Mouse (Mus musculus) thymus, postnatal 14 days (tissue): ENCODE measurements at regions not wholly inside any gene's neighbourhood (a gene's known extent, or its start where the extent isn't known, plus 50 kb on each side); places are given as distances from the start of the nearest gene placed in this dataset.

ENCODE experiments used
- DNase-seq: peaks from one replicate; pipeline ENCODE4 v3.0.0; 2021

DNA sequence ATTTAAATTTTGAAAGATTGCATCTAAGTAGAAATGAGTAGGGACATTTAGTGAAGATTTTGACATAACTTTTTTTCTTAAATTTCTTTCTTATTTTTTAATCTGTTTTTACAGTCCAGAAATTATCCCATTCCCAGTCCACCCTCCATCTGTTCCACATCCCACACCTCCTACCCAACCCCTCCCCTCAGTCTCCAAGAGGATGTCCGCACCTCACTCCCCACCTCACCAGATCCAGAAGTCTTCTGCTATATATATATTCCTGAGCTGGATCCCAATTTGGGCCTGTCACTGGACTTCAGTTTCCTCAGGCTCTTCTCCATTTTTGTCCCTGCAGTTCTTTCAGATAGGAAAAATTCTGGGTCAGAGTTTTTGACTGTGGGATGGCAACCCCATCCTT, 3879.6 kb upstream of the Gm7489 start:
- DNase-seq: no peak

DNA sequence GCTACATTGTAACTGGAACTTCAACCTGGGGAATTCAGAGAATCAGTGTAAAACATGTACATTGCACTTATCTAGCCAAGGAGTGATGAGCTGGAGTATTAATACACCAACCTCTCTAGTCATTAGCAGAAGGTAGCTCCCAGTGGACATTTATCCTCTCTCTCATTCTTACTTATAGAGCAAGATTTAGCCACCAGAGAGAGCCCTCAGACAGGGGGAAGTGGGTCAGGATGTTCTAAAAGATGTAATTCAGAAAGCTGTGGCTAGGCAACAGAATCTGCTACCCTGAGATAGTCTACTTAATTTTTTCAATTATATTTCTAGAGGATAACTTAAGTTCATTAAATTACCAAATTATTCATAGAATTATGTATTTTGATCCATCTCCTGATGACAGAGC, 3838.1 kb upstream of the Gm7489 start:
- peak; percentile 36 for DNase-seq

GRCm38 (mm10) chr15:50053468-50053867, 3831.2 kb upstream of the Gm7489 start:
- DNase-seq: no peak

DNA sequence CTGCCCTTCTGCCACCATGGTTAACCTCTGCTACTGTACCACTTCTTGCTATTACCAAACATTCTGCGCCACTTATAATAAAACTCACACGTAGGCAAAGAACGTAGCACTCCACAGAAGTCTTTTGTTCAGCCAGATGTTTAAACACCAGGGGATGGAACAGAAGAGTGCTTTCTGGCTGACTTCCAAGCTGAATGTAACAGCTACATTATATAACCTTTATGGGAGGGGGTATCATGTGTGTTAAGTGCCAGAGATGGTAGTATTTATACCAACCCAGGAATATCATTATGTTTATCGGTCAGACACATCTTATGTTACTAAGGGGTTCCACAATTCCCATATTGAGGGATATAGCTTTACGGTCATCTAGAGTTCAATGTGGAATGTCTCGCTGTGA, 3830.8 kb upstream of the Gm7489 start:
- no peak for DNase-seq

GRCm38 (mm10) chr15:50078246-50078645, 3806.5 kb upstream of the Gm7489 start:
- DNase-seq: no peak

DNA sequence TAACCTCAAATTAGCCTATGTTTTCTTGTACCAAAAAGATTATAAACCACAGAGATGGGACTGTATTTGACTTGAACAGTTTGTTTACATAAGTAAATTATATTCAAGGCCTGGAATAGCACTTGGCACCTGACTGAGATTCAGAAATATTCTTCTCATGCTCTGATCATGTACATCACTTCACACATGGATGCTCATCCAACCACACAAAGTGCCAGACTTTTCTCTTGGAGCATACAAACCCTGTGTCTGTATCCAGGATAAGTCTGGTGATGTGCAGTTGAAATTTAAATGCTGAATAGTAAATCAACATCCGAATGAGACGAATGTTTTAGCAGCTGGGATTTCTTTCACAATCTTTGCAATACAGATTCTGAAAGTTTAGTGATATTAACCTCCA, 3802.3 kb upstream of the Gm7489 start:
- DNase-seq: no peak

DNA sequence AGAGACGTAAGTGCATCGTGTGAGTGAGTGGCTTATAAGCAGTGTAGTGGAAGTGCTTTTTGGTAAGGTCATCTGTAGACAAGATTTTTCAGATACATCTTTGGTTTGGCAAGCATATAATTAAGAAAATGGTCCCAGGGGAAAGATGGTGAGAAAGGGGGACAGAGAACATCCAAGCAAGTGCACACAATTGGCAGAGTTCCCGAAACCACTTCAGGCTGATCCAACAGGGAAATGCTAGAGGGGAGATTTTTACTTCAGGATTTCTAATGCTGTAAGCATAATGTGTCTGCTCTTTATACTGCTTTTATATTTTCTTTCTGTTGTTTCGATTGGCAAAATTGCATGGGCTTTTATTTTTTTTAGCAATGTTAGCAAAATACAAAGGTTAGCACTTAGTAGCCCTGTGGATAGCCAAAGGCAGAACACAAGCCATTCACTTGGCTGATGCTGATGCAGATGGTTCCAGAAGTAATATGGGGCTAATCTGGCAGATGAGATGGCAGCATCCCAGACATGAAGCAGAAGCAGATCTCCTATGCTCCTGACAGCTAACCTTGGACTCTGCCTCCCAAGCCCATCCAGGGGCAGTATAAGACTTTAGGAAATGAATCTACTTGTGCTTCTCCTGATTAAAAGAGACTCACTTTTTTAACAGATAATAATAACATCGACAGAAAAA, 3782.0 kb upstream of the Gm7489 start:
- no peak for DNase-seq

DNA sequence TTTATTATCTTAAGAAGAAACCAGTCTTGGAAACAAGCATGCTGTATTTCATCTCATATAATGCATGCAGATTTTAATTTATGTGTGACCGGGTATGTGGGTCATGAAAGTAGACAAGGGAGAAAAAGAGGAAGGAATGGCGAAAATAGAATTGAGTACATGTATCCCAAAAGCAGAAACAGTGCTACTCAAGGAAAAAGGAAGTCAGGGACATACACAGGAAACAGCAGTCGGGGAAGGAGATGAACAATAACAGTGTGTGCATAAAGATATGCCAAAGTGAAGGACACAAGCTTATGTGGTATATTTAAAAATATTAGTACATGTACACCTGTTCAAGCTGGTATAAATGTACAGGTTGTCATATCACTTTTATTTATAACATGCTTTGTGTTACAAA, 3775.8 kb upstream of the Gm7489 start:
- no peak for DNase-seq

- no peak for DNase-seq
Observed at GRCm38 (mm10) chr15:50153863-50154262, 3730.8 kb upstream of the Gm7489 start.

DNA sequence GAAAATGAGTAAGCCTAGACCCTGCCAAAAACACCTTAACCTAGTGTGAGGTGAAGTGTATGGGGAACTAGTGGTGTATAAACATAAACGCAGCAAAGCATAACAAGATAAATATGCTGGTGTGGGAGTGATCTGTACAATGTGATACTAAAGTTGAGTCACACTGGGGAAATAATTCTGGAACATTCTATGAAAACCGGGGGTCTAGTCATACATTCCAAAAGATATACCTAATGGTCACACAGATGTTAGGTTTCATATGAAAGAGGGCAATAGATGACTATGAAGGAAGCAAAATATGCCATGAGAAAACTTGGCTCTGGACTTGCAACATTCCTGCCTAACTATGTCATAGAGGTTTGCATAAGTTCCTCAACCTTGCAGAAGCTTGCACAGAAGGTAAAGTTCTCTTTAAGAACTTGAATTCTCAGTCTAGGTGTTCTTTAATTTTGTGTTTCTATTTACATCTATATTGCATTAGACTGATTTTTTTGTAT, 3712.4 kb upstream of the Gm7489 start:
- DNase-seq: no peak

DNA sequence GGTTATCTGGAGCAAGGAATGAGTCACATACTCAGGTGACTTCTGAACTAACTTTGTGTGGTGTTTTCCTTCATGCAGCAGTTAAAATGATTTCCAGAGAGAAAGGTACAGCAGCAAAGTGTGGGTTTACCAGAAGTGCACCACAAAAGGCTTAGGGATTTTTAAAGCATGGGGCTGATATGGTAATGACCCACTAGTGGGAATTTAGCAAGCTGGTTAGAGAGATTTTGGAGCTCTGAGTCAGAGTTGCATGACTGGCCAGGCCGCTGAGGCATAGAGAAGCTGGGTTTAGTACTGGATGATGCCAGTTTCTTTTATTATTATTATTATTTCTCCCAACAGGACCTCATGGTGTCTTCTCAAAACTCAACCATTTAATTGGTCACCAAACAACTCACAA, 3701.5 kb upstream of the Gm7489 start:
- DNase-seq: no peak
